Mouse (Mus musculus) stomach, embryonic 15.5 days (tissue): ENCODE measurements around the gene Tnxb. TPM values are rescaled to one million over a fixed set of nuclear protein-coding genes. Genes with fewer than 3 reads are reported as not detected.

Experiments
- ATAC-seq: fragments of 200-750 bp; cut with Nextera tagmentation; 2 replicates; pipeline ENCODE4 v1.8.0; 2017; ENCODE audit warnings: low read depth, moderate number of reproducible peaks, moderate TSS enrichment; ENCODE audit not compliant: insufficient read depth, low FRiP score
- H3K27ac ChIP-seq: fragments of 300-500 bp; sonication (generic); 2 replicates; pipeline ENCODE4 v1.5.1; 2015; ENCODE audit warnings: mild to moderate bottlenecking, inconsistent platforms
- H3K27me3 ChIP-seq: fragments of 300-500 bp; sonication (generic); replicated peaks from 2 replicates; pipeline ENCODE4 v1.6.1; 2015; ENCODE audit warnings: inconsistent platforms
- H3K36me3 ChIP-seq: fragments of 300-500 bp; sonication (generic); 2 replicates; pipeline ENCODE4 v1.6.1; 2015; ENCODE audit warnings: inconsistent platforms
- H3K4me1 ChIP-seq: fragments of 300-500 bp; sonication (generic); 2 replicates; pipeline ENCODE4 v1.6.1; 2015; ENCODE audit warnings: inconsistent platforms
- H3K4me2 ChIP-seq: fragments of 300-500 bp; sonication (generic); 2 replicates; pipeline ENCODE4 v1.6.1; 2015; ENCODE audit warnings: mild to moderate bottlenecking, inconsistent platforms
- H3K4me3 ChIP-seq: fragments of 300-500 bp; sonication (generic); replicated peaks from 2 replicates; pipeline ENCODE4 v1.5.1; 2015; ENCODE audit warnings: inconsistent platforms
- H3K9ac ChIP-seq: fragments of 300-500 bp; sonication (generic); 2 replicates; pipeline ENCODE4 v1.6.1; 2015; ENCODE audit warnings: inconsistent platforms
- H3K9me3 ChIP-seq: fragments of 300-500 bp; sonication (generic); 2 replicates; pipeline ENCODE4 v1.6.1; 2016; ENCODE audit warnings: inconsistent platforms
- WGBS: fragments of 180-500 bp; shearing (Covaris S2); methylation state at CpG from one replicate; pipeline ENCODE4 v1.1.7; 2015; 5-methylcytosine and 5-hydroxymethylcytosine counted together
- polyA plus RNA-seq: library from polyadenylated mRNA; unstranded; fragments of >200 nt; fragmentation: Nextera tagmentation; extraction: Ambion mirVana; gene quantifications from 2 replicates; pipeline ENCODE4 v1.2.1, GENCODE M21; 2015

Gene Tnxb
- polyA plus RNA-seq, 1 experiment from 2014 or later = 1.4 TPM

DNA sequence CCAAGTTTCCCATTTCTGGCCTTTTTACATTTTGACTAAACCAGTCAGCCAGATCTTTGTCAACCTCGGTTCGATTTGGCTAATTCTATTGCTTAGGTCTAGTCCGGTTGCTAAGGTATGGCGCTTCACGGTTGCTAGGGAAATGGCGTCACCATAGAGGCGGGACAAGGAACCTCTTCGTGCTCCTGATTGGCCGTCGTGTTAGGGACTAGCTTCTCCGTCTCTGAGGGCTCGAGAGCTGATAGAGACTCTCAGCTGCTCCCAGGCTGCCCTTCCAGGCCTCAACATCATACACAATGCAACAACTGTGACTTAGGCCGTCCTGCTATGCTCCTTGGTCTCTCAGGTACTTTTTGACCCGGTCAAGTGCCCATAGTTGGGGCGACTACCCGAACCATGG, 25.7 kb upstream of the Tnxb start, which contains the start of gene Fkbpl:
Gene Fkbpl (plus strand): TSS at position 157 of the 400 bp plus-strand sequence.
- H3K4me1 ChIP-seq = peaks cover 36% of the 10 kb centered on the region
- no peaks in the 10 kb centered on the region for H3K9me3 ChIP-seq
- H3K27me3 ChIP-seq = no peaks in the 10 kb centered on the region
- H3K9ac ChIP-seq = peak within 1 kb of the TSS; percentile 35
- peak; percentile 72 for ATAC-seq
- WGBS = 0% methylated on average over 16 of the region's 16 CpGs
- peak within 1 kb of the TSS; percentile 52 for H3K4me3 ChIP-seq
- peak within 1 kb of the TSS; percentile 61 for H3K4me2 ChIP-seq
- H3K27ac ChIP-seq = peak within 1 kb of the TSS; percentile 33
- no peaks in the 10 kb centered on the region for H3K36me3 ChIP-seq

DNA sequence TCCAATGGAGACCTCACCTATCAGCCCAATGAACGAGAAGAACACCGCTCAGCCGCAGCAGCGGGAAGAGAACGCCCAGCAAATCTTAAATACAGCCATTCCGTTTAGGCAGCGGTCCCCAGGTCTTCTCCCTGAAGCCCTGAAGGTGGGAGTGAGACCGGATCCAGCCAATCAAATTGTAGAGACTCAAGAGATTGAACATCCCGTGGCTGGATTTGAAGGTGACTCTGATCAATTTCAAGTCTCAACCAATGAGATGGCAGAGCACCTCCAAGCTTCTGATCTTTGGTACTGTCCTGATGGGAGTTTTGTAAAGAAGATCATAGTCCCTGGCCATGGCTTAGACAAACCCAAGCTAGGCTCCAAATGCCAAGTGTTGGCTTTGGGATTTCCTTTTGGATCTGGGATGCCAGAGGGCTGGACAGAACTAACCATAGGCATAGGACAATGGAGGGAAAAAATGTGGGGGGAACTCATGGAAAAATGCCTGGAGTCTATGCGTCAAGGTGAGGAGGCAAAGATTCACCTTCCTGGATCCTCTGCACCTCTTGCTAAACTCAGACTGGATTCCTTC, 25.0 kb upstream of the Tnxb start:
- no peak for ATAC-seq
- 40% methylated on average over 10 of the region's 10 CpGs for WGBS
- Histone ChIP-seq H3K27ac (peak overlapping the region; percentile 33; the same call in 1 of the 2 replicates), H3K4me2 (peak overlapping the region; percentile 61), H3K4me1 (peaks cover 33% of the 10 kb centered on the region), H3K9ac (peak overlapping the region; percentile 35; the same call in 1 of the 2 replicates), H3K36me3 (no peaks in the 10 kb centered on the region), H3K4me3 (peak overlapping the region; percentile 52), H3K27me3 (no peaks in the 10 kb centered on the region), H3K9me3 (no peaks in the 10 kb centered on the region)

DNA sequence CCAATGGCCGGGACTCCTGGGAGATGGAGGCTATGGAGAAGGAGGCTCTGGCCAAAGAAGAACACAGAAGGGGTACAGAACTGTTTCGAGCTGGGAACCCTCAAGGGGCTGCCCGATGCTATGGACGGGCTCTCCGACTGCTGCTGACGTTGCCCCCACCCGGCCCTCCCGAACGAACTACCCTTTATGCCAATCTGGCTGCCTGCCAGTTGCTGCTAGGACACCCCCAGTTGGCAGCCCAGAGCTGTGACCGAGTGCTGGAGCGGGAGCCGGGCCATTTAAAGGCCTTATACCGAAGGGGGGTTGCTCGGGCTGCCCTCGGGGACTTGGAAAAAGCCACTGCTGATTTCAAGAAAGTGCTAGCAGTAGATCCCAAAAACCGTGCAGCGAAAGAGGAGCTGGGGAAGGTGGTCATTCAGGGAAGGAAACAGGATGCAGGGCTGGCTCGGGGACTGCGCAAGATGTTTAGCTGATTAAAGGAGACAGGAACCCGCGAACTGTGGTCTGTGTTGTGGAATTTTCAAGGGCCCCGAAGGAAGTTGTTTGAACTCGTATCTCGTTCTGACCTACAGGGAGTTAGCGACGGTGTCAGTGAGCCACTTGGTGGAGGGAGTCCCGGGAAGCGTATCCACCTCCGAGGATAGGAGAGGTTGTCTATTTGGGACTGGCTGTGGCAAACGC, 24.4 kb upstream of the Tnxb start:
- Histone ChIP-seq H3K9me3 (no peaks in the 10 kb centered on the region), H3K27me3 (no peaks in the 10 kb centered on the region), H3K9ac (no peak overlapping the region), H3K27ac (no peak overlapping the region), H3K4me3 (peak overlapping the region; percentile 72; the same call in 1 of the 2 replicates), H3K4me2 (peak overlapping the region; percentile 61; the same call in 1 of the 2 replicates), H3K36me3 (0 out of 2 replicates have a peak, but pooled peaks cover 2% of the 10 kb centered on the region), H3K4me1 (peaks cover 27% of the 10 kb centered on the region)
- WGBS = 87% methylated on average over 30 of the region's 30 CpGs
- no peak for ATAC-seq

DNA sequence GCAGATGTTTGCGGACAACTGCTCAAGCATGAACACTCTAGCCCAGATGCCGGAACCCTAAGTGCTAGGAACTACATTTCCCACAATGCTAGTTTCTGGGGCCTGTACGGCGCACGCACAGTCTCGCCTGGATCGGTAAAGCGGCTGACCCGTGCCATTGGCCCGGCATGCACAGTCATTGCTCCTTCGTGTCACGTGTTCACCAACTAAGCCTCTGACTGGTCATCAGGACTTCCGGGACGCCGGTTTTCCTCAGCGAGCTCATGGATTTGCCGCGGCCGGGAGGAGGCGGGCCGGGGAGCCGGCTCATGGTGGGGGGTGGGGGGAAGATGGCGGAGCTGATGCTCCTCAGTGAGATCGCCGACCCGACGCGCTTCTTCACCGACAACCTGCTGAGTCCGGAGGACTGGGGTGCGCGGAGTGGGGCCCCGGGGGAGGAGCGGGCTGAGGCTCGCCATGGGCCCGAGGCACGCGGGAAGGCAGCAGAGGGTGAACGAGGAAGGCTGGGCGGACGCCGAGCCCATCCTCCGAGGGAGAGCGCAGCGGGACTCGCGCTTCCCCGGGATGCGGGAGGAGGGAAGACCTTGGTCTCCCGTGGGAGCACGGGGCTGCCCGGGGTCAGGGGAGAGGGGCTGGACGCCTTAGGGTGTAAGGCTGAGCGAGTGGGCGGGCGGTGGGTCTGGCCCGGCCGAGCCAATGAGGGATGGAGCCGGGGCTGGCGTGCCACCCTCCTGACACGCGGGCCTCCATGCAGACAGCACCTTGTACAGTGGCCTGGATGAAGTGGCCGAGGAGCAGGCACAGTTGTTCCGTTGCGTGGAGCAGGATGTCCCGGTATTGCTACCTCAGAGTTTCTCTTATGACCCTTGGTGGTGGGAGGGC, 23.2 kb upstream of the Tnxb start, which contains the start of gene Atf6b:
Gene Atf6b (plus strand): TSS at position 241 of the 882 bp plus-strand sequence.
- peak within 1 kb of the TSS; percentile 9; the same call in 1 of the 2 replicates for H3K27ac ChIP-seq
- peak within 1 kb of the TSS; percentile 79 for H3K9ac ChIP-seq
- H3K36me3 ChIP-seq = peaks cover 12% of the 10 kb centered on the region
- H3K27me3 ChIP-seq = no peaks in the 10 kb centered on the region
- under 1% methylated on average over 66 of the region's 66 CpGs for WGBS
- peaks cover 26% of the 10 kb centered on the region for H3K4me1 ChIP-seq
- no peaks in the 10 kb centered on the region for H3K9me3 ChIP-seq
- peak within 1 kb of the TSS; percentile 85 for H3K4me2 ChIP-seq
- peak within 1 kb of the TSS; percentile 72 for H3K4me3 ChIP-seq
- ATAC-seq = peak; percentile 97

DNA sequence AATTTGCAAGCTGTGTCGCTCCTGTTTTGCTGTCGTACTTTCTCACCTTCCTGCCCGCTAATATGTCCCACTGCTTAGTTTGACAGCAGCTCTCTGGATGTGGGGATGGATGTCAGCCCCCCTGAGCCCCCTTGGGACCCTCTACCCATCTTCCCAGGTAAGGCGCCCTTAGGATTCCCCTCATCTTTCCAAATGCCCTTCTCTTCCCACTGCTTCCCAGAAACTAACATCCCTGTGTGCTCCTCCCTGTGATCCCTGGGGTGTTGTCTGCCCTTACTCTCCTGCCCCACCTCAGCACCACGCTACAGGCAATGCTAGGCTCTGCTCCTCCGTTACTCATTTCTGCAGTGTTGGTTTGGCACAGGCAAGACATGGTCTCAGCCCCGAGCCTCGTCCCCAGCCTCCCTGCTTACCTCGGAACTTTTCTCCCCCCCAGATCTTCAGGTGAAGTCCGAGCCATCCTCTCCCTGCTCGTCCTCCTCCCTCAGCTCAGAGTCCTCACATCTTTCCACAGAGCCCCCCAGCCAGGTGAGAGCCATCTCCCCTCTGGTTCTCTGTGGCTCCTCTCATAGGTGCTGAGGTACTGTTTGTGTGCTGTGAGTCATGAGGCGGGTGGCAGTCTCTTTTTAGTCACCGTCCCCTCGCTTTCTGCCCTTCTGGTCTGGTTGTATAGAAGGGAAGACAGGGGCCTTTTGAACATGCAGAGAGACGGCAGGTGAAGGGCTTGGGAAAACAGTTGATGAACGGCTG, 22.0 kb upstream of the Tnxb start:
- Histone ChIP-seq H3K4me1 (peaks cover 26% of the 10 kb centered on the region), H3K27me3 (no peaks in the 10 kb centered on the region), H3K27ac (no peak overlapping the region), H3K36me3 (peaks cover 16% of the 10 kb centered on the region), H3K9ac (peak overlapping the region; percentile 79; the same call in 1 of the 2 replicates), H3K4me2 (peak overlapping the region; percentile 85), H3K9me3 (no peaks in the 10 kb centered on the region), H3K4me3 (peak overlapping the region; percentile 72)
- WGBS = 78% methylated on average over 16 of the region's 16 CpGs
- no peak for ATAC-seq

DNA sequence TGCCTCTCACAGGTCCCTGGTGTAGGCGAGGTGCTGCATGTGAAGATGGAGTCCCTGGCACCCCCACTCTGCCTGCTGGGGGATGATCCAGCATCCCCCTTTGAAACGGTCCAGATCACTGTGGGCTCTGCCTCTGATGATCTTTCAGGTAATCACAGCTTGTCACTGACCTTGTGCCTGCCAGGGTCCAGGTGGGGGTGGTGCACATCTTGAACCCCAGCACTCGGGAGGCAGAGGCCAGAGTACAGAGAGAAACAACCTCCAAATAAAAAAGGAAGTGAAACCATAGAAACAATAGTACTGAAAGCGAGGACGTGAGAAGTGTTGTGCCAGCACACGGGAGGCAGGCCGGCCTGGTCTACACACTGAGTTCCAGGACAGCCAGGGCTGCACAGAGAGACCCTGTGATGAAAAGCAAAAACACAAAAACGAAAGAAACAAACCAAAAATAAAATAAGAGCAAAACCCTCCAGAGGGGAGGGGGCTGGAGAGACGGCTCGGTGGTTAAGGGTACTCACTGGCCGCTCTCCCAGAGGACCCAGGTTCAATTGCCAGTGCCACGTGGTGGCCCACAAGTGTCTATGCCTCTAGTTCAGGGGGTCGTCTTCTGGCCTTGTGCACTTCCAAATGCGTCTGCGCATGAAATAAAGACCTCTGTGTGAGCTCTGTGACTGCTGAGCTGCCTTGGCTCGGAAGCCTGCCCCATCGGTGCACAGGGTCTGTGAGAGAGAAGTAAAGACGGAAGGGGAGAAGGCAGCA, 21.1 kb upstream of the Tnxb start:
- no peaks in the 10 kb centered on the region for H3K27me3 ChIP-seq
- peaks cover 28% of the 10 kb centered on the region for H3K4me1 ChIP-seq
- H3K4me3 ChIP-seq = no peak overlapping the region
- H3K9ac ChIP-seq = no peak overlapping the region
- no peak overlapping the region for H3K4me2 ChIP-seq
- no peak overlapping the region for H3K27ac ChIP-seq
- H3K9me3 ChIP-seq = no peaks in the 10 kb centered on the region
- 81% methylated on average over 18 of the region's 18 CpGs for WGBS
- no peak for ATAC-seq
- peaks cover 16% of the 10 kb centered on the region for H3K36me3 ChIP-seq

DNA sequence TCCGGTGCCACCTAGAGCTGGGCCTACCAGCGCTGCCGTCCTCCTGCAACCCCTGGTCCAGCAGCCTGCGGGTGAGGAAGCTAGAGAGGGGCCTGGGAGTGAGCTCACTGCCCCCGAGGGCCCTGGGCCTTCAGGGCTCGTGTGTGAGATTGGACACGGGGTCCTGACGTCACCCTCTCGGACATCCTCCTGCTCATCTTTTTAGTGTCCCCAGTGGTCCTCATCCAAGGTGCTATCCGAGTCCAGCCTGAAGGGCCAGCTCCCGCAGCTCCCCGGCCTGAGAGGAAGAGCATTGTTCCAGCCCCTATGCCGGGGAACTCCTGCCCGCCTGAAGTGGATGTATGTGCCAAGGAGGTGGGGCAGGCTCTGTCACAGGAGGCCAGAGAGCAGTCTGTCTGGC, 19.6 kb upstream of the Tnxb start:
- Histone ChIP-seq H3K9ac (no peak overlapping the region), H3K27ac (no peak overlapping the region), H3K4me2 (no peak overlapping the region), H3K36me3 (peaks cover 16% of the 10 kb centered on the region), H3K27me3 (no peaks in the 10 kb centered on the region), H3K4me1 (peaks cover 36% of the 10 kb centered on the region), H3K4me3 (no peak overlapping the region), H3K9me3 (no peaks in the 10 kb centered on the region)
- 92% methylated on average over 14 of the region's 14 CpGs for WGBS
- ATAC-seq = no peak

DNA sequence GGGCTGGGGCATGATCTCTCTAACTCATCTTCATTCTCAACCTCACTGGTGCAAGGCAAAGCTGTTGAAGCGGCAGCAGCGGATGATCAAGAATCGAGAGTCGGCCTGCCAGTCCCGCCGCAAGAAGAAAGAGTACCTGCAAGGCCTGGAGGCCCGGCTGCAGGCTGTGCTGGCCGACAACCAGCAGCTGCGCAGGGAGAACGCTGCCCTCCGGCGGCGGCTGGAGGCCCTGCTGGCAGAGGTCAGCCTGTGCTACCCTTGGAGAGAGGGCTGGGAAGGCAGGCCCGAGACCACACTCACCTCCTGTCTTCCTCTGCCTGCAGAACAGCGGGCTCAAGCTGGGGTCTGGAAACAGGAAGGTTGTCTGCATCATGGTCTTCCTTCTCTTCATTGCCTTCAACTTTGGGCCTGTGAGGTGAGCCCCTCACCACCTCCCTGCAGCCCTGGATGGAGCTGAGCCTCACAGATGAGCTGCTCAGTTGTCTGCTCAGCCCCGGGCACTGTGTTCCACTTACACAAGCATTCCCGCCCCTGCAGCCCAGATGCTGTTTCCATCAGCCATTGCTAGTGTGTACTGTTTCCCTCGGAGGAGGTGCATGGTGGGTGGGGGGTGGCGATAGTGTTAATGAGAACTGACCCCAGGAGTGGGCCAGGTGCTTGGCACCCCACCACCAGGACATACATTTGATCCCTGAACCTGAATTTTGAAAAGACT, 18.7 kb upstream of the Tnxb start:
- Histone ChIP-seq H3K4me3 (no peak overlapping the region), H3K9me3 (no peaks in the 10 kb centered on the region), H3K4me1 (peaks cover 33% of the 10 kb centered on the region), H3K9ac (no peak overlapping the region), H3K36me3 (peaks cover 16% of the 10 kb centered on the region), H3K27me3 (no peaks in the 10 kb centered on the region), H3K4me2 (no peak overlapping the region), H3K27ac (no peak overlapping the region)
- WGBS = 46% methylated on average over 19 of the region's 19 CpGs
- ATAC-seq = no peak

DNA sequence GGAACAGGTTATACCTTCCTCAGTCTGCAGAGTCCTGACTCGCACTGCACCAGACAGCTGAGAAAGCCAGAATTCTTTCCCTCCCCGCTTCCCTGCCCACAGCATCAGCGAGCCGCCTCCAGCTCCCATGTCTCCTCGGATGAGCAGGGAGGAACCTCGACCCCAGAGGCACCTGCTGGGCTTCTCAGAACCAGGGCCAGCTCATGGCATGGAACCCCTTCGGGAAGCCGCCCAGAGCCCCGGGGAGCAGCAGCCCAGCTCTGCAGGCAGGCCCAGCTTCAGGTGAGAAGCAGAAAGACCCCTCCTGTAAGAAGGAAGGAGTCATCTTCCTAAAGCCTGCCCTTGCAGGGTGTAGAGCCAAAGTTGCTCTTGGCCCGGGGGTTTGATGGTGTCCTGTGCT, 17.8 kb upstream of the Tnxb start:
- peaks cover 33% of the 10 kb centered on the region for H3K4me1 ChIP-seq
- no peak overlapping the region for H3K4me3 ChIP-seq
- H3K9ac ChIP-seq = no peak overlapping the region
- no peaks in the 10 kb centered on the region for H3K27me3 ChIP-seq
- H3K36me3 ChIP-seq = peaks cover 16% of the 10 kb centered on the region
- no peak overlapping the region for H3K27ac ChIP-seq
- ATAC-seq = no peak
- no peaks in the 10 kb centered on the region for H3K9me3 ChIP-seq
- 85% methylated on average over 10 of the region's 10 CpGs for WGBS
- H3K4me2 ChIP-seq = no peak overlapping the region

DNA sequence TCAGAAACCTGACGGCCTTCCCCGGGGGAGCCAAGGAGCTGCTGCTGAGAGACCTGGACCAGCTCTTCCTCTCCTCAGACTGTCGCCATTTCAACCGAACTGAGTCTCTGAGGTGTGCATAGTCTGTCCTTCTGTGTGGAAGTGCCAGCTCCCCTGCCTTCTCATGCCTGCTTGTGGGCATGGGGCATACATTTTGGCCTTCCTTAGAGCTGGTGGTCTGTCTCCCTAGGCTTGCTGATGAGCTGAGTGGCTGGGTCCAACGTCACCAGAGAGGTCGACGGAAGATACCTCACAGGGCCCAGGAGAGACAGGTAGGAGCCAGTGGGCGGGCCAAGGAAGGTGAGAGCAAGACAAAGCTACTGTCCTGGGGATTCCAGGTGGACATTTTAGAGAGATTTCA, 17.4 kb upstream of the Tnxb start:
- Histone ChIP-seq H3K9ac (no peak overlapping the region), H3K9me3 (no peaks in the 10 kb centered on the region), H3K27ac (no peak overlapping the region), H3K4me2 (no peak overlapping the region), H3K4me1 (peaks cover 29% of the 10 kb centered on the region), H3K4me3 (no peak overlapping the region), H3K27me3 (no peaks in the 10 kb centered on the region), H3K36me3 (peaks cover 16% of the 10 kb centered on the region)
- ATAC-seq = no peak
- WGBS = 86% methylated on average over 8 of the region's 8 CpGs
